ENCODE assay signal across 7 mouse cellular contexts in genomic region chr15:98167645-98168621, GRCm38 (mm10). TPM values are rescaled to one million over a fixed set of nuclear protein-coding genes. Genes with fewer than 3 reads are reported as not detected.
DNase-seq lines count a peak whose midpoint lies in the region; ATAC-seq and TF ChIP-seq lines count a peak whose summit lies in the region.

No protein-coding gene starts in this region.

- H3K27ac ChIP-seq in intestine, embryonic 16.5 days (ENCODE audit: low read length), result no peak overlapping the region
- H3K27ac ChIP-seq in midbrain, embryonic 10.5 days (replicated peaks), result peak overlapping the region; percentile 89
- no peak overlapping the region for H3K27ac ChIP-seq in small intestine, adult 2 months (ENCODE audit: insufficient read depth, low read depth, low read length)

- peak overlapping the region; percentile 57 for H3K4me2 ChIP-seq in intestine, embryonic 16.5 days (ENCODE audit: low read depth, low read length)

- H3K4me3 ChIP-seq in intestine, embryonic 16.5 days (ENCODE audit: low read length), result peak overlapping the region; percentile 40
- H3K4me3 ChIP-seq in midbrain, embryonic 10.5 days, result peak overlapping the region; percentile 67
- peak overlapping the region; percentile 37 for H3K4me3 ChIP-seq in small intestine, adult 2 months (ENCODE audit: low read depth, low read length)

- no peak for TF ChIP-seq CTCF in small intestine, adult 2 months (IDR thresholded peaks at IDR 0.05; ENCODE audit: extremely low read depth, insufficient read length, insufficient replicate concordance, low read depth, low read length)

- no peak for TF ChIP-seq POLR2A in small intestine, adult 2 months (IDR thresholded peaks at IDR 0.05; ENCODE audit: low read depth, low read length)

- ATAC-seq in activated CD4-positive, CD25-positive, alpha-beta regulatory T cell, adult 4 months, result peak; percentile 94
- ATAC-seq in intestine, embryonic 16.5 days, result peak; percentile 67

- intact Hi-C loops in left cerebral cortex, postnatal 14 days (cut with DNase I), result loop anchor here (5.0 to 10.0 kb wide), 2 partner anchors 76 to 203 kb away; partner anchors contain the start of genes Pfkm, Senp1 and Tmem106c

- peaks cover 59% of the 10 kb centered on the region for H3K27me3 ChIP-seq in intestine, embryonic 16.5 days (replicated peaks; ENCODE audit: control insufficient read depth, insufficient read depth, low read length)
- H3K27me3 ChIP-seq in midbrain, embryonic 10.5 days (ENCODE audit: low read depth, poor library complexity, severe bottlenecking), result peaks cover 73% of the 10 kb centered on the region
- peaks cover 25% of the 10 kb centered on the region for H3K27me3 ChIP-seq in small intestine, adult 2 months (ENCODE audit: control insufficient read depth, insufficient read depth, low read length)

- peak; percentile 85 to 86 for DNase-seq in cerebellum, postnatal 36 days
- DNase-seq in heart, adult 11 months, result peak; percentile 97
- DNase-seq in left cerebral cortex, postnatal 14 days (ENCODE audit: low spot score in 2 of 2), result peak; percentile 93 to 95
- peak; percentile 94 for DNase-seq in midbrain, embryonic 10.5 days (ENCODE audit: low spot score)

- WGBS in intestine, embryonic 16.5 days, result 2% methylated on average over 69 of the region's 69 CpGs
- WGBS in midbrain, embryonic 10.5 days, result under 1% methylated on average over 69 of the region's 69 CpGs
- 6% methylated on average over 69 of the region's 69 CpGs for whole genome bisulfite sequencing in small intestine, adult 2 months

- no peaks in the 10 kb centered on the region for H3K36me3 ChIP-seq in intestine, embryonic 16.5 days (ENCODE audit: control insufficient read depth, insufficient read depth, low read length)
- no peaks in the 10 kb centered on the region for H3K36me3 ChIP-seq in midbrain, embryonic 10.5 days
- no peaks in the 10 kb centered on the region for H3K36me3 ChIP-seq in small intestine, adult 2 months (ENCODE audit: control insufficient read depth, insufficient read depth, low read length)

- no peaks in the 10 kb centered on the region for H3K9me3 ChIP-seq in intestine, embryonic 16.5 days (ENCODE audit: control insufficient read depth, low read length)
- no peaks in the 10 kb centered on the region for H3K9me3 ChIP-seq in midbrain, embryonic 10.5 days (replicated peaks)

- H3K9ac ChIP-seq in intestine, embryonic 16.5 days (ENCODE audit: low read depth, low read length), result no peak overlapping the region

- peaks cover 9% of the 10 kb centered on the region for H3K4me1 ChIP-seq in intestine, embryonic 16.5 days (ENCODE audit: control insufficient read depth, insufficient read depth, low read length)
- H3K4me1 ChIP-seq in midbrain, embryonic 10.5 days, result peaks cover 49% of the 10 kb centered on the region
- peaks cover 10% of the 10 kb centered on the region for H3K4me1 ChIP-seq in small intestine, adult 2 months (ENCODE audit: control insufficient read depth, insufficient read depth, insufficient read length, low read length)

RNA-seq across cellular contexts. Expression of gene Ccdc184, which starts 1.0 kb away (rescaled TPM):
- under 1 TPM in 1 of 2 experiments, not detected in 1; 0.25 TPM for polyA plus RNA-seq in activated CD4-positive, CD25-positive, alpha-beta regulatory T cell, adult 4 months (2017; shearing (Covaris generic))
- 1.4 and 1.7 TPM in 2 replicates for polyA plus RNA-seq in intestine, embryonic 16.5 days (2015; fragmentation: Nextera tagmentation; extraction: Ambion mirVana)
- total RNA-seq in left cerebral cortex, postnatal 14 days (2021), result 10 to 100 TPM; 28.3 TPM
- polyA plus RNA-seq in midbrain, embryonic 10.5 days (2016; fragmentation: Nextera tagmentation; extraction: Ambion mirVana), result 7.3 and 11.2 TPM in 2 replicates
- polyA plus RNA-seq in small intestine, adult 2 months (2012; rRNA removed), result 0.22 and 0.43 TPM in 2 replicates

RNA-seq across cellular contexts. Expression of gene Asb8, which starts 2.5 kb away (rescaled TPM):
- polyA plus RNA-seq in activated CD4-positive, CD25-positive, alpha-beta regulatory T cell, adult 4 months (2017; shearing (Covaris generic)), result 10 to 100 TPM; 36.6 to 43.2 TPM
- 52.7 and 54.9 TPM in 2 replicates for polyA plus RNA-seq in intestine, embryonic 16.5 days (2015; fragmentation: Nextera tagmentation; extraction: Ambion mirVana)
- total RNA-seq in left cerebral cortex, postnatal 14 days (2021), result 10 to 100 TPM; 43.4 to 45.4 TPM
- 41.7 and 47.2 TPM in 2 replicates for polyA plus RNA-seq in midbrain, embryonic 10.5 days (2016; fragmentation: Nextera tagmentation; extraction: Ambion mirVana)
- polyA plus RNA-seq in small intestine, adult 2 months (2012; rRNA removed), result 15.8 and 27.3 TPM in 2 replicates

RNA-seq across cellular contexts. Expression of gene Olfr288, which starts 27.4 kb away (rescaled TPM):
- polyA plus RNA-seq in activated CD4-positive, CD25-positive, alpha-beta regulatory T cell, adult 4 months (2017; shearing (Covaris generic)), result not detected
- polyA plus RNA-seq in intestine, embryonic 16.5 days (2015; fragmentation: Nextera tagmentation; extraction: Ambion mirVana), result not detected in 2 replicates
- not detected for total RNA-seq in left cerebral cortex, postnatal 14 days (2021)
- polyA plus RNA-seq in midbrain, embryonic 10.5 days (2016; fragmentation: Nextera tagmentation; extraction: Ambion mirVana), result not detected in 2 replicates
- polyA plus RNA-seq in small intestine, adult 2 months (2012; rRNA removed), result not detected in 2 replicates

RNA-seq across cellular contexts. Expression of gene Gm44579, which starts 52.8 kb away (rescaled TPM):
- not detected for polyA plus RNA-seq in activated CD4-positive, CD25-positive, alpha-beta regulatory T cell, adult 4 months (2017; shearing (Covaris generic))
- polyA plus RNA-seq in intestine, embryonic 16.5 days (2015; fragmentation: Nextera tagmentation; extraction: Ambion mirVana), result not detected in 2 replicates
- total RNA-seq in left cerebral cortex, postnatal 14 days (2021), result not detected
- not detected in 2 replicates for polyA plus RNA-seq in midbrain, embryonic 10.5 days (2016; fragmentation: Nextera tagmentation; extraction: Ambion mirVana)
- polyA plus RNA-seq in small intestine, adult 2 months (2012; rRNA removed), result not detected in 2 replicates

RNA-seq across cellular contexts. Expression of gene Olfr287, which starts 52.9 kb away (rescaled TPM):
- polyA plus RNA-seq in activated CD4-positive, CD25-positive, alpha-beta regulatory T cell, adult 4 months (2017; shearing (Covaris generic)), result not detected
- polyA plus RNA-seq in intestine, embryonic 16.5 days (2015; fragmentation: Nextera tagmentation; extraction: Ambion mirVana), result not detected in 2 replicates
- 1 to 10 TPM; 1.8 to 2.4 TPM for total RNA-seq in left cerebral cortex, postnatal 14 days (2021)
- polyA plus RNA-seq in midbrain, embryonic 10.5 days (2016; fragmentation: Nextera tagmentation; extraction: Ambion mirVana), result not detected in 2 replicates
- 0.11 and 0.67 TPM in 2 replicates for polyA plus RNA-seq in small intestine, adult 2 months (2012; rRNA removed)
